Comparison of ENCODE assay signal across 17 mouse cellular contexts in genomic region chr13:28658652-28659051, GRCm38 (mm10).
"Had no signal": no experiment of that assay in that cellular context is flagged by ENCODE, and none has a peak within 500 bp of the region (broad histone marks: within the 10 kb centered on the region; RNA-seq: fewer than 3 reads in every experiment).

No protein-coding gene starts in this region.

- ATAC-seq: midbrain, embryonic 13.5 days had no signal

- H3K4me3 ChIP-seq: liver, embryonic 15.5 days; midbrain, embryonic 13.5 days; myocyte; neural tube, embryonic 15.5 days; stomach, embryonic 15.5 days had no signal

- H3K27me3 ChIP-seq: liver, embryonic 15.5 days; midbrain, embryonic 13.5 days; neural tube, embryonic 15.5 days; stomach, embryonic 15.5 days had no signal

- DNase-seq: kidney, adult 11 months; kidney, adult 9 months; kidney, postnatal 36 days; layer of hippocampus, adult 9-11 months; layer of hippocampus, postnatal 36 days; lung, adult 2 months; lung, postnatal 36 days; right cerebral cortex, postnatal 4 days; spleen, adult 18-20 months; thymus, postnatal 4 days had no signal

- H3K4me1 ChIP-seq: liver, embryonic 15.5 days had no signal

- H3K9me3 ChIP-seq: liver, embryonic 15.5 days; midbrain, embryonic 13.5 days; neural tube, embryonic 15.5 days; stomach, embryonic 15.5 days had no signal

- H3K27ac ChIP-seq: kidney, postnatal 0 days; liver, embryonic 15.5 days; midbrain, embryonic 13.5 days; neural tube, embryonic 15.5 days had no signal

- H3K36me3 ChIP-seq: liver, embryonic 15.5 days; midbrain, embryonic 13.5 days; neural tube, embryonic 15.5 days; stomach, embryonic 15.5 days had no signal

- H3K4me2 ChIP-seq: liver, embryonic 11.5 days; liver, embryonic 15.5 days; midbrain, embryonic 13.5 days; neural tube, embryonic 15.5 days; stomach, embryonic 15.5 days had no signal

- H3K9ac ChIP-seq: liver, embryonic 15.5 days; midbrain, embryonic 13.5 days; neural tube, embryonic 15.5 days; stomach, embryonic 15.5 days had no signal
